Mouse (Mus musculus) intestine, postnatal 0 days (tissue): Measurements from ENCODE around the gene Kif21b. TPM values are rescaled to one million over a fixed set of nuclear protein-coding genes. Genes with fewer than 3 reads are reported as not detected.
A peak's percentile ranks its signal among the peaks of the same experiment; 100 is the strongest.

Experiments
- ATAC-seq: fragments of 200-750 bp; cut with Nextera tagmentation; 2 replicates; pipeline ENCODE4 v1.8.0; 2017; ENCODE audit warnings: mild to moderate bottlenecking, moderate TSS enrichment, moderate library complexity
- H3K27ac ChIP-seq: fragments of 300-500 bp; sonication (generic); 2 replicates; pipeline ENCODE4 v1.5.1; 2014; ENCODE audit warnings: mild to moderate bottlenecking, low read depth, low read length, moderate library complexity
- H3K27me3 ChIP-seq: fragments of 300-500 bp; sonication (generic); replicated peaks from 2 replicates; pipeline ENCODE4 v1.6.1; 2014; ENCODE audit warnings: low read length, mixed read lengths; ENCODE audit not compliant: control insufficient read depth, insufficient read depth
- H3K36me3 ChIP-seq: fragments of 300-500 bp; sonication (generic); 2 replicates; pipeline ENCODE4 v1.6.1; 2014; ENCODE audit warnings: mild to moderate bottlenecking, moderate library complexity; ENCODE audit not compliant: control insufficient read depth, insufficient read depth
- H3K4me1 ChIP-seq: fragments of 300-500 bp; sonication (generic); replicated peaks from 2 replicates; pipeline ENCODE4 v1.6.1; 2014; ENCODE audit warnings: antibody characterized with exemption, low read length, mixed read lengths; ENCODE audit not compliant: control insufficient read depth, insufficient read depth
- H3K4me2 ChIP-seq: fragments of 300-500 bp; sonication (generic); replicated peaks from 2 replicates; pipeline ENCODE4 v1.6.1; 2014; ENCODE audit warnings: low read depth, mild to moderate bottlenecking, moderate library complexity
- H3K4me3 ChIP-seq: fragments of 300-500 bp; sonication (generic); 2 replicates; pipeline ENCODE4 v1.5.1; 2014; ENCODE audit warnings: low read depth, low read length
- H3K9ac ChIP-seq: fragments of 300-500 bp; sonication (generic); 2 replicates; pipeline ENCODE4 v1.6.1; 2014; ENCODE audit warnings: mild to moderate bottlenecking, low read depth, low read length
- H3K9me3 ChIP-seq: fragments of 300-500 bp; sonication (generic); 2 replicates; pipeline ENCODE4 v1.6.1; 2016; ENCODE audit warnings: mixed run types; ENCODE audit not compliant: control insufficient read depth
- CTCF ChIP-seq: sonication (generic); IDR thresholded peaks from 2 replicates; pipeline ENCODE4 v1.5.1; 2016; ENCODE audit warnings: low read depth, mild to moderate bottlenecking, control low read depth, antibody characterized with exemption, moderate library complexity
- whole genome bisulfite sequencing: fragments of 180-500 bp; shearing (Covaris S2); extraction: QIAGEN DNeasy Blood & Tissue Kit; methylation state at CpG from one replicate; pipeline ENCODE4 v1.1.7; 2014; 5-methylcytosine and 5-hydroxymethylcytosine counted together
- polyA plus RNA-seq: library from polyadenylated mRNA; unstranded; fragments of >200 nt; fragmentation: Nextera tagmentation; extraction: Ambion mirVana; gene quantifications from 2 replicates; pipeline ENCODE4 v1.2.1, GENCODE M21; 2015

Gene Kif21b
- polyA plus RNA-seq, 1 experiment from 2014 or later: 5.5 TPM

GRCm38 (mm10) chr1:136226626-136227025 lies 95.4 kb downstream of the Kif21b start:
- TF ChIP-seq CTCF: 0 out of 2 replicates have a peak, but pooled peaks have one; percentile 17
- no peak for ATAC-seq
- no peak overlapping the region for H3K4me3 ChIP-seq
- peak overlapping the region; percentile 92; the same call in 1 of the 2 replicates for H3K4me2 ChIP-seq
- peaks cover 17% of the 10 kb centered on the region; the same call in 1 of the 2 replicates for H3K36me3 ChIP-seq
- peaks cover 12% of the 10 kb centered on the region for H3K4me1 ChIP-seq
- 0 out of 2 replicates have a peak overlapping the region, but pooled peaks have one; percentile 42 for H3K27ac ChIP-seq
- H3K9me3 ChIP-seq: no peaks in the 10 kb centered on the region
- WGBS: 68% methylated on average over 8 of the region's 8 CpGs
- no peak overlapping the region for H3K9ac ChIP-seq
- H3K27me3 ChIP-seq: no peaks in the 10 kb centered on the region

Other genes with a start within 250 kb of the Kif21b start
- gene Pkp1, start 212.2 kb upstream of the Kif21b start, polyA plus RNA-seq: 0.03 and 0.07 TPM in 2 replicates
- gene Igfn1, start 125.0 kb upstream of the Kif21b start, polyA plus RNA-seq: 0.03 and 0.09 TPM in 2 replicates
- 212 and 237 TPM in 2 replicates for gene Tmem9, start 123.2 kb upstream of the Kif21b start, polyA plus RNA-seq
- not detected in 2 replicates for gene Ascl5, start 80.6 kb upstream of the Kif21b start, polyA plus RNA-seq
- 0.08 and 0.22 TPM in 2 replicates for gene Cacna1s, start 78.6 kb upstream of the Kif21b start, polyA plus RNA-seq
- 0.04 and 0.25 TPM in 2 replicates for gene Mroh3, start 81.4 kb downstream of the Kif21b start, polyA plus RNA-seq
- 15.8 and 18.3 TPM in 2 replicates for gene Inava, start 102.9 kb downstream of the Kif21b start, polyA plus RNA-seq
- not detected in 2 replicates for gene Gpr25, start 129.5 kb downstream of the Kif21b start, polyA plus RNA-seq
- gene Camsap2, start 214.7 kb downstream of the Kif21b start, polyA plus RNA-seq: 3.3 and 3.6 TPM in 2 replicates